Mouse (Mus musculus): ENCODE results near the gene Irgc1. TPM values are rescaled to one million over a fixed set of nuclear protein-coding genes. Genes with fewer than 3 reads are reported as not detected.
"Not testable (repeated sequence)": the region's sequence is repeated elsewhere in the genome, so short reads cannot be mapped to it uniquely, and the experiment has no call there.

The Irgc1 gene
- polyA plus RNA-seq (2015; fragmentation: Nextera tagmentation; extraction: Ambion mirVana) = not detected in 2 replicates

- H3K4me3 ChIP-seq = no peak within 1 kb of the TSS
- no peak within 1 kb of the TSS for H3K9ac ChIP-seq
- no peak within 1 kb of the TSS for H3K27ac ChIP-seq
- WGBS = 77% methylated on average over 9 of the region's 9 CpGs
- no peaks in the 10 kb centered on the region for H3K4me1 ChIP-seq
- ATAC-seq (ENCODE audit: insufficient number of reproducible peaks, insufficient read depth, low FRiP score, low TSS enrichment, low read depth) = no peak
- H3K36me3 ChIP-seq = no peaks in the 10 kb centered on the region
- no peaks in the 10 kb centered on the region for H3K9me3 ChIP-seq
- H3K4me2 ChIP-seq = no peak within 1 kb of the TSS
- H3K27me3 ChIP-seq = no peaks in the 10 kb centered on the region
These were observed at the start of gene Irgc1 for GRCm38 (mm10) chr7:24451855-24452311. Gene Irgc1 (minus strand): TSS chr7:24452297.

- Histone ChIP-seq H3K36me3 (0 out of 2 replicates have a peak, but pooled peaks cover 8% of the 10 kb centered on the region), H3K4me1 (peaks cover 42% of the 10 kb centered on the region), H3K27me3 (peaks cover 38% of the 10 kb centered on the region), H3K9ac (no peak overlapping the region), H3K4me3 (no peak overlapping the region), H3K4me2 (no peak overlapping the region), H3K27ac (no peak overlapping the region), H3K9me3 (0 out of 2 replicates have a peak, but pooled peaks cover 3% of the 10 kb centered on the region)
- ATAC-seq (ENCODE audit: insufficient number of reproducible peaks, insufficient read depth, low FRiP score, low TSS enrichment, low read depth) = no peak
- WGBS = 45% methylated on average over 21 of the region's 21 CpGs
These were observed 49.4 kb upstream of the Irgc1 start for GRCm38 (mm10) chr7:24501492-24501891.

GRCm38 (mm10) chr7:24500929-24501328 is 48.8 kb upstream of the Irgc1 start:
- Histone ChIP-seq H3K9ac (no peak overlapping the region), H3K4me3 (no peak overlapping the region), H3K27me3 (peaks cover 38% of the 10 kb centered on the region), H3K9me3 (0 out of 2 replicates have a peak, but pooled peaks cover 3% of the 10 kb centered on the region), H3K27ac (no peak overlapping the region), H3K4me1 (peaks cover 37% of the 10 kb centered on the region), H3K4me2 (no peak overlapping the region), H3K36me3 (0 out of 2 replicates have a peak, but pooled peaks cover 8% of the 10 kb centered on the region)
- ATAC-seq (ENCODE audit: insufficient number of reproducible peaks, insufficient read depth, low FRiP score, low TSS enrichment, low read depth) = no peak
- 29% methylated on average over 7 of the region's 7 CpGs for WGBS

GRCm38 (mm10) chr7:24499856-24500577 is 47.9 kb upstream of the Irgc1 start:
- Histone ChIP-seq H3K27me3 (peaks cover 38% of the 10 kb centered on the region), H3K9ac (peak overlapping the region; percentile 65)
- 10% methylated on average over 43 of the region's 43 CpGs for WGBS

GRCm38 (mm10) chr7:24488303-24488702 is 36.2 kb upstream of the Irgc1 start:
- Histone ChIP-seq H3K36me3 (no peaks in the 10 kb centered on the region), H3K9ac (no peak overlapping the region), H3K4me1 (peaks cover 7% of the 10 kb centered on the region; the same call in 1 of the 2 replicates), H3K4me2 (no peak overlapping the region), H3K27me3 (peaks cover 16% of the 10 kb centered on the region), H3K9me3 (no peaks in the 10 kb centered on the region), H3K4me3 (no peak overlapping the region), H3K27ac (no peak overlapping the region)
- WGBS = 84% methylated on average over 8 of the region's 8 CpGs
- no peak for ATAC-seq (ENCODE audit: insufficient number of reproducible peaks, insufficient read depth, low FRiP score, low TSS enrichment, low read depth)

More at GRCm38 (mm10) chr7:24499856-24500577, 47.9 kb upstream of the Irgc1 start:
- Histone ChIP-seq H3K27ac (no peak overlapping the region), H3K4me1 (peaks cover 28% of the 10 kb centered on the region), H3K36me3 (0 out of 2 replicates have a peak, but pooled peaks cover 8% of the 10 kb centered on the region), H3K4me3 (peak overlapping the region; percentile 45), H3K9me3 (0 out of 2 replicates have a peak, but pooled peaks cover 3% of the 10 kb centered on the region), H3K4me2 (peak overlapping the region; percentile 69)
- peak; percentile 35 for ATAC-seq (ENCODE audit: insufficient number of reproducible peaks, insufficient read depth, low FRiP score, low TSS enrichment, low read depth)

GRCm38 (mm10) chr7:24487403-24487802 is 35.3 kb upstream of the Irgc1 start:
- Histone ChIP-seq H3K4me2 (no peak overlapping the region), H3K27ac (no peak overlapping the region), H3K9ac (no peak overlapping the region), H3K4me1 (peaks cover 12% of the 10 kb centered on the region; the same call in 1 of the 2 replicates), H3K4me3 (no peak overlapping the region), H3K36me3 (no peaks in the 10 kb centered on the region), H3K27me3 (peaks cover 23% of the 10 kb centered on the region), H3K9me3 (no peaks in the 10 kb centered on the region)
- no peak for ATAC-seq (ENCODE audit: insufficient number of reproducible peaks, insufficient read depth, low FRiP score, low TSS enrichment, low read depth)
- 17% methylated on average over 3 of the region's 3 CpGs for WGBS

- Histone ChIP-seq H3K27me3 (peaks cover 23% of the 10 kb centered on the region), H3K4me1 (peaks cover 12% of the 10 kb centered on the region; the same call in 1 of the 2 replicates), H3K36me3 (no peaks in the 10 kb centered on the region), H3K9me3 (no peaks in the 10 kb centered on the region), H3K9ac (no peak overlapping the region), H3K4me2 (no peak overlapping the region), H3K4me3 (no peak overlapping the region), H3K27ac (no peak overlapping the region)
- no peak; the same call in 1 of the 2 replicates for ATAC-seq (ENCODE audit: insufficient number of reproducible peaks, insufficient read depth, low FRiP score, low TSS enrichment, low read depth)
- WGBS = 48% methylated on average over 9 of the region's 9 CpGs
These were observed 34.6 kb upstream of the Irgc1 start for GRCm38 (mm10) chr7:24486654-24487130.

- Histone ChIP-seq H3K27ac (no peak overlapping the region), H3K9ac (no peak overlapping the region), H3K27me3 (peaks cover 35% of the 10 kb centered on the region), H3K36me3 (no peaks in the 10 kb centered on the region), H3K4me2 (no peak overlapping the region), H3K4me3 (no peak overlapping the region), H3K9me3 (no peaks in the 10 kb centered on the region), H3K4me1 (peaks cover 19% of the 10 kb centered on the region)
- no peak for ATAC-seq (ENCODE audit: insufficient number of reproducible peaks, insufficient read depth, low FRiP score, low TSS enrichment, low read depth)
- WGBS = 72% methylated on average over 9 of the region's 9 CpGs
These were observed 33.4 kb upstream of the Irgc1 start for GRCm38 (mm10) chr7:24485481-24485880.

GRCm38 (mm10) chr7:24483291-24483690 is 31.2 kb upstream of the Irgc1 start:
- ATAC-seq (ENCODE audit: insufficient number of reproducible peaks, insufficient read depth, low FRiP score, low TSS enrichment, low read depth); H3K9me3 ChIP-seq; H3K36me3 ChIP-seq; H3K9ac ChIP-seq; H3K27ac ChIP-seq: not testable (repeated sequence)
- Histone ChIP-seq H3K4me1 (peaks cover 19% of the 10 kb centered on the region), H3K4me3 (peak overlapping the region; percentile 68; the same call in 1 of the 2 replicates), H3K27me3 (peaks cover 43% of the 10 kb centered on the region), H3K4me2 (peak overlapping the region; percentile 95; the same call in 1 of the 2 replicates)
- WGBS = 49% methylated on average over 6 of the region's 6 CpGs

GRCm38 (mm10) chr7:24482208-24483020 is 30.3 kb upstream of the Irgc1 start:
- H3K27me3 ChIP-seq = peaks cover 43% of the 10 kb centered on the region
- 0 out of 2 replicates have a peak, but pooled peaks cover 2% of the 10 kb centered on the region for H3K9me3 ChIP-seq
- peak overlapping the region; percentile 95 for H3K4me2 ChIP-seq
- WGBS = 2% methylated on average over 16 of the region's 38 CpGs
- ATAC-seq (ENCODE audit: insufficient number of reproducible peaks, insufficient read depth, low FRiP score, low TSS enrichment, low read depth) = peak; percentile 11; the same call in 1 of the 2 replicates
- H3K4me1 ChIP-seq = peaks cover 19% of the 10 kb centered on the region
- peak overlapping the region; percentile 68 for H3K4me3 ChIP-seq
- no peak overlapping the region for H3K27ac ChIP-seq
- no peaks in the 10 kb centered on the region for H3K36me3 ChIP-seq
- H3K9ac ChIP-seq = peak overlapping the region; percentile 75

Data from embryonic facial prominence, embryonic 13.5 days (tissue).